In genomic region chr8:128551421-128552139, GRCm38 (mm10) we compare ENCODE assay signal across 8 mouse cellular contexts.
A peak's percentile ranks its signal among the peaks of the same experiment; 100 is the strongest.
DNase-seq lines count a peak whose midpoint lies in the region; TF ChIP-seq lines count a peak whose summit lies in the region.
"Had no signal": no experiment of that assay in that cellular context is flagged by ENCODE, and none has a peak within 500 bp of the region (broad histone marks: within the 10 kb centered on the region; RNA-seq: fewer than 3 reads in every experiment).

No protein-coding gene starts in this region.

- TF ChIP-seq CTCF in bone marrow macrophage, adult 2 months (IDR thresholded peaks at IDR 0.05; ENCODE audit: low read depth, low read length): peak; percentile 84
- peak; percentile 74 for TF ChIP-seq CTCF in embryonic fibroblast, embryonic 13.5 days (IDR thresholded peaks at IDR 0.05; ENCODE audit: borderline replicate concordance, insufficient read depth, low read length)
- peak; percentile 82; the same call in 1 of the 2 replicates for TF ChIP-seq CTCF in small intestine, adult 2 months (IDR thresholded peaks at IDR 0.05; ENCODE audit: extremely low read depth, insufficient read length, insufficient replicate concordance, low read depth, low read length)

- no peak overlapping the region for H3K27ac ChIP-seq in bone marrow macrophage, adult 2 months (ENCODE audit: insufficient read depth, low read depth, low read length)
- no peak overlapping the region for H3K27ac ChIP-seq in embryonic fibroblast, embryonic 13.5 days (ENCODE audit: insufficient read depth, low read length)
- H3K27ac ChIP-seq in small intestine, adult 2 months (ENCODE audit: insufficient read depth, low read depth, low read length): no peak overlapping the region
- H3K27ac ChIP-seq: midbrain, embryonic 12.5 days had no signal

- no peaks in the 10 kb centered on the region for H3K4me1 ChIP-seq in bone marrow macrophage, adult 2 months (ENCODE audit: control insufficient read depth, insufficient read depth, low read length)
- H3K4me1 ChIP-seq in embryonic fibroblast, embryonic 13.5 days (ENCODE audit: control insufficient read depth, insufficient read depth, low read length): no peaks in the 10 kb centered on the region
- H3K4me1 ChIP-seq in small intestine, adult 2 months (ENCODE audit: control insufficient read depth, insufficient read depth, insufficient read length, low read length): no peaks in the 10 kb centered on the region
- H3K4me1 ChIP-seq: midbrain, embryonic 12.5 days had no signal

- WGBS in small intestine, adult 2 months: 47% methylated on average over 15 of the region's 15 CpGs

- H3K4me3 ChIP-seq in bone marrow macrophage, adult 2 months (ENCODE audit: insufficient read depth, low read length): no peak overlapping the region
- H3K4me3 ChIP-seq in embryonic fibroblast, embryonic 13.5 days (ENCODE audit: insufficient read depth, low read length): no peak overlapping the region
- H3K4me3 ChIP-seq in small intestine, adult 2 months (ENCODE audit: low read depth, low read length): no peak overlapping the region
- H3K4me3 ChIP-seq: midbrain, embryonic 12.5 days had no signal

- peak; percentile 43 for DNase-seq in Muller cell, postnatal 12 days (ENCODE audit: inconsistent ontology term)
- peak; percentile 75 to 85 for DNase-seq in heart, postnatal 14 days
- peak; percentile 55 to 69 for DNase-seq in layer of hippocampus, postnatal 36 days
- peak; percentile 77 for DNase-seq in mesoderm, embryonic 11.5 days (ENCODE audit: low read depth, low spot score)

- TF ChIP-seq POLR2A in bone marrow macrophage, adult 2 months (IDR thresholded peaks at IDR 0.05; ENCODE audit: borderline replicate concordance, low read depth, low read length): no peak
- TF ChIP-seq POLR2A in embryonic fibroblast, embryonic 13.5 days (IDR thresholded peaks at IDR 0.05; ENCODE audit: low read depth, low read length): no peak
- TF ChIP-seq POLR2A in small intestine, adult 2 months (IDR thresholded peaks at IDR 0.05; ENCODE audit: low read depth, low read length): no peak

- no peaks in the 10 kb centered on the region for H3K27me3 ChIP-seq in small intestine, adult 2 months (ENCODE audit: control insufficient read depth, insufficient read depth, low read length)
- H3K27me3 ChIP-seq: midbrain, embryonic 12.5 days had no signal

- intact Hi-C loops in heart, postnatal 14 days (cut with DNase I): loop anchor here (5.0 kb wide), 1 partner anchor 39 kb away; no protein-coding TSS in a partner anchor

- no peaks in the 10 kb centered on the region for H3K36me3 ChIP-seq in small intestine, adult 2 months (ENCODE audit: control insufficient read depth, insufficient read depth, low read length)
- H3K36me3 ChIP-seq: midbrain, embryonic 12.5 days had no signal
